Mouse (Mus musculus) heart, postnatal 0 days (tissue): Measurements from ENCODE around the gene Fam32a.

Experiments
- CTCF ChIP-seq: IDR thresholded peaks from 2 replicates; pipeline ENCODE4 v1.5.1; 2016; ENCODE audit warnings: antibody characterized with exemption, control low read depth, low read depth
- EP300 ChIP-seq: IDR thresholded peaks from 2 replicates; pipeline ENCODE4 v1.6.1; 2016; ENCODE audit warnings: antibody characterized with exemption, low read depth

DNA sequence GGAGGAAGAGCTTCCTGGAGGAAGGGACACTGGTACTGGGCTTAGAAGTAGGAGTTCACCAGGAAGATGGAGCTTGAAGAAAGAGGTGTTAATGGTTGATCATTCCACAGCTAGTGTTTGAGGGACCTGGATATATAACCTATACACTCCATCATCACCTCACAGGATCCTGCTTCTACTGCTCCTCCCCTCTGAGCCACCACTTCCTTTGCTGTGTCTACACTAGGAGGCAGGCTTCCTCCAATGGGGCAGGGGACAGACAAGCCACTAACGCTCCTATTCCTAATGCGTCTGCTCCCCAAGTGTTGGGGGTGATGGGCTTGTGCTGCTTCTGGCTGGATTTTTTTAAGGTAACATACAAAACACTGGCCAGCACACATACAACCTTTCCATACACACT, 8.8 kb upstream of the Fam32a start:
- TF ChIP-seq CTCF, result no peak
- TF ChIP-seq EP300, result no peak
